Mouse (Mus musculus): ENCODE measurements around the gene Zpbp. TPM values are rescaled to one million over a fixed set of nuclear protein-coding genes. Genes with fewer than 3 reads are reported as not detected.

The Zpbp gene
- polyA plus RNA-seq, 1 experiment = 0.29 TPM

Other genes starting within 250 kb of the Zpbp start
- gene Spata48, start 314 bp downstream of the Zpbp start, polyA plus RNA-seq (2012; rRNA removed) = 0.06 TPM in 1 of 2 replicates, not detected in the other
- not detected in 2 replicates for gene 4930512M02Rik, start 165.4 kb upstream of the Zpbp start, polyA plus RNA-seq (2012; rRNA removed)
- gene Ikzf1, start 222.6 kb upstream of the Zpbp start, polyA plus RNA-seq (2012; rRNA removed) = 3.5 and 3.9 TPM in 2 replicates

All from urinary bladder, adult 2 months (tissue).